Mouse (Mus musculus): ENCODE measurements around the gene C2cd2l.

C2cd2l gene

GRCm38 (mm10) chr9:44266478-44267226 lies 53.4 kb downstream of the C2cd2l start:
- DNase-seq (ENCODE audit: low spot score) = no peak

GRCm38 (mm10) chr9:44261388-44261787 lies 58.7 kb downstream of the C2cd2l start:
- no peak for DNase-seq (ENCODE audit: low spot score)

Data from urinary bladder, postnatal 10 days (tissue).